Mouse (Mus musculus) forebrain, postnatal 0 days (tissue): ENCODE measurements at regions not wholly inside any gene's neighbourhood (a gene's known extent, or its start where the extent isn't known, plus 50 kb on each side); places are given as distances from the start of the nearest gene placed in this dataset.
A peak's percentile ranks its signal among the peaks of the same experiment; 100 is the strongest.

Experiments used
- ATAC-seq: fragments of 200-750 bp; cut with Nextera tagmentation; 2 replicates; pipeline ENCODE4 v1.8.0; 2017; ENCODE audit warnings: mild to moderate bottlenecking, moderate library complexity
- DNase-seq: peaks from one replicate; pipeline ENCODE4 v3.0.0-alpha.2; 2015
- H3K27ac ChIP-seq: fragments of 300-500 bp; sonication (generic); 2 replicates; pipeline ENCODE4 v1.5.1; 2014; ENCODE audit warnings: low read depth, mild to moderate bottlenecking, antibody characterized with exemption, low read length, moderate library complexity, mixed read lengths
- H3K27me3 ChIP-seq: fragments of 300-500 bp; sonication (generic); 2 replicates; pipeline ENCODE4 v1.6.1; 2014; ENCODE audit warnings: mild to moderate bottlenecking, low read length, mixed read lengths; ENCODE audit not compliant: insufficient read depth
- H3K36me3 ChIP-seq: fragments of 300-500 bp; sonication (generic); 2 replicates; pipeline ENCODE4 v1.6.1; 2014; ENCODE audit warnings: mild to moderate bottlenecking, moderate library complexity; ENCODE audit not compliant: insufficient read depth
- H3K4me1 ChIP-seq: fragments of 300-500 bp; sonication (generic); 2 replicates; pipeline ENCODE4 v1.6.1; 2014; ENCODE audit warnings: antibody characterized with exemption; ENCODE audit not compliant: insufficient read depth
- H3K4me2 ChIP-seq: fragments of 300-500 bp; sonication (generic); 2 replicates; pipeline ENCODE4 v1.6.1; 2014; ENCODE audit warnings: low read depth, mild to moderate bottlenecking, moderate library complexity
- H3K4me3 ChIP-seq: fragments of 300-500 bp; sonication (generic); 2 replicates; pipeline ENCODE4 v1.5.1; 2014; ENCODE audit warnings: low read depth, low read length, mixed read lengths
- H3K9ac ChIP-seq: fragments of 300-500 bp; sonication (generic); 2 replicates; pipeline ENCODE4 v1.6.1; 2014; ENCODE audit warnings: mild to moderate bottlenecking
- H3K9me3 ChIP-seq: fragments of 300-500 bp; sonication (generic); 2 replicates; pipeline ENCODE4 v1.6.1; 2016; ENCODE audit warnings: low read length
- CTCF ChIP-seq: sonication (generic); IDR thresholded peaks from 2 replicates; pipeline ENCODE4 v1.5.1; 2016; ENCODE audit warnings: antibody characterized with exemption, control low read depth, low read depth
- WGBS: fragments of 180-500 bp; shearing (Covaris S2); extraction: QIAGEN DNeasy Blood & Tissue Kit; methylation state at CpG from one replicate; pipeline ENCODE4 v1.1.7; 2014; 5-methylcytosine and 5-hydroxymethylcytosine counted together

DNA sequence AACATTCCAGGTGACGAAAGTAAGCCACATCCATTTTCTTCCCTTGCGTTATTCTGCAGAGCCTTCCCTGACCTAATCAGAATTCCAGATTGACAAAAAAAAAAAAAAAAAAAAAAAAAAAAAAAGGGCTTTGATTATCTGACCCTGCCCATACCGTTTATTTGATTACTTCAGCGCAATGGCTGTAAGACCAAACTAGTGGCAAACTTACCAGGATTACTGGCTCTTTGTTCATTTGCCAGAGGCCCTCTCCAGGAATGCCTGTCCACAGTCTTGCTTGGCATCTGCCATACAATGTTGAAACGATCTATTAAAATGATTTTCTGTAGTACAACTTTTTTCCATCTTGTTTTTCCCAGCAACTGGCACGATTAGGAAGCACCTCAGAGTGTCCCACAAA lies 569.4 kb upstream of the Nox3 start:
- Histone ChIP-seq H3K36me3 (no peaks in the 10 kb centered on the region), H3K4me2 (no peak overlapping the region), H3K9me3 (no peaks in the 10 kb centered on the region), H3K27ac (no peak overlapping the region), H3K4me3 (no peak overlapping the region), H3K9ac (no peak overlapping the region), H3K4me1 (no peaks in the 10 kb centered on the region), H3K27me3 (no peaks in the 10 kb centered on the region)
- no peak for TF ChIP-seq CTCF
- ATAC-seq (no peak), DNase-seq (no peak)
- WGBS = 33% methylated on average over 6 of the region's 6 CpGs

DNA sequence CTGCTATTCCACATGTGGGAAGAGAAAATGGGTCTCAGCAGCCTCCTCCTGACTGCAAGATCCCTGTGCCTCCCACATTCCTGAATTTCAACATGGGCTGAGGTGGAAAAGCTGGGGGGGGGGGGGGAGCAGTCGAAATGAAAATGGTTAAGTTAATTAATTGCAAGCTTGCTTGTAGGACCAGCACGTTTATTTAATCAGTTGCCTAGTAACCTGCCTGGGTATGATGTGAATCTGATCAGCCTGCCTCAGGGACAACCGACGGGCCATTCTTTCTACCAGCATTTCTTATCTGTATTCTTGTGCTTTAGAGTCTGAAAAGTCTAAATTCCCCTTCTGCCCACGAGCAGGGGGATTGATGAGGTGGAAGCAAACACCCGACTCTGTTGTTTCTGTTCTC lies 569.9 kb upstream of the Nox3 start:
- no peak overlapping the region for H3K27ac ChIP-seq
- ATAC-seq = no peak
- 5% methylated on average over 6 of the region's 6 CpGs for WGBS
- H3K4me2 ChIP-seq = no peak overlapping the region
- no peaks in the 10 kb centered on the region for H3K27me3 ChIP-seq
- DNase-seq = peak; percentile 18
- no peak overlapping the region for H3K4me3 ChIP-seq
- H3K36me3 ChIP-seq = no peaks in the 10 kb centered on the region
- H3K9ac ChIP-seq = no peak overlapping the region
- H3K4me1 ChIP-seq = no peaks in the 10 kb centered on the region
- TF ChIP-seq CTCF = no peak
- no peaks in the 10 kb centered on the region for H3K9me3 ChIP-seq

DNA sequence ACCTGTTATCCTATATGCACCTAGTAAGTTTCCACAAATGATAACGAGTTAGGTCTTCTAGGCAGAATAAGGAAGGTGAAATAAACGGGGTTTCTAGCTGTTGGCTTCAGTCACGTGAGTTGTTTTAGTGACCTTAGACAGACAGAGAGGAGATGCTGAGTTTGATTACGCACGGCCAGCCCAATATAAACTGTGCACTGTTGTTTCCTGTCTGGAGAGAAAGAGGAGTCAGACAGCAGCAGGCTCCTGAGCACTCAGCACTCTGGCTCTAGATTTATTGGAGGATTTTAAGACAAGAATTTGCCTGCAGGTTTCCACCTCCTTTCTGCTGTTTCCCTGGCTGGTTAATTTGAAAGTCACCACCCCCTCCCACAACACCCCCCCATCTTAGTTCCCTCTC lies 570.4 kb upstream of the Nox3 start:
- Histone ChIP-seq H3K4me3 (no peak overlapping the region), H3K27ac (no peak overlapping the region), H3K4me1 (no peaks in the 10 kb centered on the region), H3K27me3 (no peaks in the 10 kb centered on the region), H3K36me3 (no peaks in the 10 kb centered on the region), H3K9me3 (no peaks in the 10 kb centered on the region), H3K9ac (no peak overlapping the region), H3K4me2 (no peak overlapping the region)
- DNase-seq (no peak), ATAC-seq (no peak)
- WGBS = 31% methylated on average over 5 of the region's 5 CpGs
- no peak for TF ChIP-seq CTCF

DNA sequence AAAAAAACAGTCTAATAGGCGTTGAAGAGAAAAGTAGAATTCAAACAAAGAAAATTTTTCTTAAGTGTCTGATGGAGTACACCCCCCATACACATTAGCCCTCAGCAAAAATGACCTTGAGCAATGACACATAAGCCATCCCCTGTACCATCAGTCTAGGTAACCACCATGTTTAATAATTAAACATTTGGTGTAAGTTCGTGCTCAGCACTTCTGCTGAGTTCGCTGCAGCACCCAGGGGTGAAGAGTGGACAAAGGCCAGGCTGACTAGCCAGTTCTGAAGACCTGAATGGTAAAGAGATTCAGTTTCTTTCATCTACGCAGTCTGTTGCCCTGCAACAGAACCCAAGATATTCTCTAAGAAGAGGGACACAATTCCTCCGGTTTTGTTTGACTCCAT lies 572.3 kb upstream of the Nox3 start:
- Histone ChIP-seq H3K36me3 (no peaks in the 10 kb centered on the region), H3K27ac (no peak overlapping the region), H3K9ac (no peak overlapping the region), H3K4me3 (no peak overlapping the region), H3K4me2 (no peak overlapping the region), H3K9me3 (no peaks in the 10 kb centered on the region), H3K4me1 (no peaks in the 10 kb centered on the region), H3K27me3 (no peaks in the 10 kb centered on the region)
- no peak for TF ChIP-seq CTCF
- DNase-seq (no peak), ATAC-seq (no peak)
- 82% methylated on average over 5 of the region's 5 CpGs for WGBS

GRCm38 (mm10) chr17:4272456-4272855 lies 576.4 kb upstream of the Nox3 start:
- ATAC-seq (no peak), DNase-seq (no peak)
- WGBS = 75% methylated on average over 5 of the region's 5 CpGs
- TF ChIP-seq CTCF = no peak
- Histone ChIP-seq H3K4me3 (no peak overlapping the region), H3K9me3 (no peaks in the 10 kb centered on the region), H3K4me1 (no peaks in the 10 kb centered on the region), H3K27ac (no peak overlapping the region), H3K9ac (no peak overlapping the region), H3K36me3 (no peaks in the 10 kb centered on the region), H3K27me3 (no peaks in the 10 kb centered on the region), H3K4me2 (no peak overlapping the region)

GRCm38 (mm10) chr17:4276722-4277121 lies 580.7 kb upstream of the Nox3 start:
- 88% methylated on average over 4 of the region's 4 CpGs for WGBS
- no peak overlapping the region for H3K27ac ChIP-seq
- ATAC-seq (no peak), DNase-seq (no peak)
- H3K4me2 ChIP-seq = no peak overlapping the region
- no peaks in the 10 kb centered on the region for H3K9me3 ChIP-seq
- H3K27me3 ChIP-seq = no peaks in the 10 kb centered on the region
- H3K9ac ChIP-seq = no peak overlapping the region
- no peaks in the 10 kb centered on the region for H3K4me1 ChIP-seq
- no peaks in the 10 kb centered on the region for H3K36me3 ChIP-seq
- TF ChIP-seq CTCF = no peak
- no peak overlapping the region for H3K4me3 ChIP-seq

- no peaks in the 10 kb centered on the region for H3K9me3 ChIP-seq
- H3K36me3 ChIP-seq = no peaks in the 10 kb centered on the region
- ATAC-seq (no peak), DNase-seq (no peak)
- H3K9ac ChIP-seq = no peak overlapping the region
- no peaks in the 10 kb centered on the region for H3K4me1 ChIP-seq
- H3K4me3 ChIP-seq = no peak overlapping the region
- no peaks in the 10 kb centered on the region for H3K27me3 ChIP-seq
- no peak for TF ChIP-seq CTCF
- 45% methylated on average over 4 of the region's 4 CpGs for WGBS
- no peak overlapping the region for H3K4me2 ChIP-seq
- H3K27ac ChIP-seq = no peak overlapping the region
Measured at GRCm38 (mm10) chr17:4278239-4278827, 582.3 kb upstream of the Nox3 start.

DNA sequence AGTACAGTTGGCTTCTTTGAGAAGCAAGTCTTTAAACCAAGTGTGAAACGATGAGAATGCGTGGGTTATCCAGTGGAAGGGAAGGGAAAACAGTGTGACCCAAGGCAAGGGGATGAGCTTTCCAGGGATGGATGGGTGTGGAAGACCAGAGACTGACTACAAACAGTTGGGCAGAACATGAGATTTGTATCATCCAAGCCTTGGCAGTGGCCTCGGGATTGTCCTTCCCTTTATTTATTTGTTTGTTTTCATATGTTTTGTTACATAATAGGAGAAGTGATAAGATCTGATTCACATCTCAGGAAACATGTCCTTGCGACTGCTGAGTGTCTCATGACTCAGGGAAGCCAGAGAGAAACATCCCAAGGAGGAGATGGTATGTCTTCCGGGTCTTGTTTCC lies 585.4 kb upstream of the Nox3 start:
- Histone ChIP-seq H3K9ac (no peak overlapping the region), H3K4me2 (no peak overlapping the region), H3K27me3 (no peaks in the 10 kb centered on the region), H3K4me3 (no peak overlapping the region), H3K9me3 (no peaks in the 10 kb centered on the region), H3K27ac (no peak overlapping the region), H3K4me1 (no peaks in the 10 kb centered on the region), H3K36me3 (no peaks in the 10 kb centered on the region)
- no peak for DNase-seq
- WGBS = 95% methylated on average over 5 of the region's 5 CpGs
- TF ChIP-seq CTCF = no peak
- ATAC-seq = no peak
